Mouse (Mus musculus) G1E (cell line): ENCODE data around the gene Rps6ka1.

Experiments used
- CTCF ChIP-seq: IDR thresholded peaks from 2 replicates; pipeline ENCODE4 v1.5.1; 2012; ENCODE audit warnings: low read depth, low read length, inconsistent platforms, mixed read lengths
- GATA2 ChIP-seq: IDR thresholded peaks from 2 replicates; pipeline ENCODE4 v1.6.1; 2012; ENCODE audit warnings: low read depth, low read length, inconsistent platforms, borderline replicate concordance

GRCm38 (mm10) chr4:133863795-133864379 is 23.7 kb downstream of the Rps6ka1 start:
- TF ChIP-seq GATA2 (no peak), CTCF (no peak)
